Mouse (Mus musculus) liver, adult 2 months (tissue): ENCODE measurements at regions not wholly inside any gene's neighbourhood (a gene's known extent, or its start where the extent isn't known, plus 50 kb on each side); places are given as distances from the start of the nearest gene placed in this dataset.

Experiments
- CTCF ChIP-seq: fragments of 200-500 bp; IDR thresholded peaks from 2 replicates; pipeline ENCODE4 v1.5.1; 2011; ENCODE audit warnings: low read depth, low read length, control low read depth
- POLR2A ChIP-seq: fragments of 200-500 bp; IDR thresholded peaks from 2 replicates; pipeline ENCODE4 v1.6.1; 2011; ENCODE audit warnings: low read length, control low read depth; ENCODE audit not compliant: insufficient read depth; ENCODE audit errors: extremely low read depth

DNA sequence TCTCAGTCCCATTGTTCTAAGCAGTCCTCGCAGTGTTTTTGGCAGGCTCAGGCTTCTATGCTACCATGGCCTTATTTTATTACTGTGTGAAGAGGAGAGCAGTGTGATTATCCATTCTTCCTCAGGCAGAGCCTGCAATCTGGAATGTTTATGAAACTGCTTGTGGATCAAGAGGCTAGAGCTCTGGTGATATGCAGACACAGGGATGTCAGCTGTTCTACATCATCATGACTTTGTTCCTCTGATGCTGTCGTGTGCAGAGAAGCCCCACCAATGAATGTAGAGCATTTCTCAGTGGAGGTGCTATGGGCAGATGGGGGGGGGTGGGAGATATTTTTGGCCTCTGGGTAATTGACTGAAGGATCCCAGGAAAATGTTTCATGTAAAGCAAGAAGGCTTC, 1046.6 kb downstream of the Bcl11a start:
- TF ChIP-seq CTCF = no peak
- TF ChIP-seq POLR2A = no peak
